Mouse (Mus musculus) lung, embryonic 15.5 days (tissue): ENCODE data around the gene Htr6. TPM values are rescaled to one million over a fixed set of nuclear protein-coding genes. Genes with fewer than 3 reads are reported as not detected.

ENCODE experiments used
- ATAC-seq: fragments of 200-750 bp; cut with Nextera tagmentation; 2 replicates; pipeline ENCODE4 v1.8.0; 2017; ENCODE audit warnings: moderate number of reproducible peaks, borderline replicate concordance; ENCODE audit not compliant: low FRiP score, low TSS enrichment; ENCODE audit errors: extremely low read depth
- H3K27ac ChIP-seq: fragments of 300-500 bp; sonication (generic); 2 replicates; pipeline ENCODE4 v1.5.1; 2015; ENCODE audit warnings: moderate library complexity, mild to moderate bottlenecking, inconsistent platforms
- H3K27me3 ChIP-seq: fragments of 300-500 bp; sonication (generic); 2 replicates; pipeline ENCODE4 v1.6.1; 2015; ENCODE audit warnings: inconsistent platforms
- H3K36me3 ChIP-seq: fragments of 300-500 bp; sonication (generic); 2 replicates; pipeline ENCODE4 v1.6.1; 2015; ENCODE audit warnings: inconsistent platforms
- H3K4me1 ChIP-seq: fragments of 300-500 bp; sonication (generic); 2 replicates; pipeline ENCODE4 v1.6.1; 2015; ENCODE audit warnings: inconsistent platforms
- H3K4me2 ChIP-seq: fragments of 300-500 bp; sonication (generic); 2 replicates; pipeline ENCODE4 v1.6.1; 2015; ENCODE audit warnings: inconsistent platforms, mild to moderate bottlenecking, moderate library complexity
- H3K4me3 ChIP-seq: fragments of 300-500 bp; sonication (generic); 2 replicates; pipeline ENCODE4 v1.5.1; 2015; ENCODE audit warnings: mild to moderate bottlenecking, inconsistent platforms
- H3K9ac ChIP-seq: fragments of 300-500 bp; sonication (generic); 2 replicates; pipeline ENCODE4 v1.6.1; 2015; ENCODE audit warnings: inconsistent platforms
- H3K9me3 ChIP-seq: fragments of 300-500 bp; sonication (generic); 2 replicates; pipeline ENCODE4 v1.6.1; 2016; ENCODE audit warnings: inconsistent platforms
- WGBS: fragments of 180-500 bp; shearing (Covaris S2); methylation state at CpG from one replicate; pipeline ENCODE4 v1.1.7; 2015; 5-methylcytosine and 5-hydroxymethylcytosine counted together
- polyA plus RNA-seq: library from polyadenylated mRNA; unstranded; fragments of >200 nt; fragmentation: Nextera tagmentation; extraction: Ambion mirVana; gene quantifications from 2 replicates; pipeline ENCODE4 v1.2.1, GENCODE M21; 2015

Gene Htr6
- polyA plus RNA-seq, 1 experiment from 2014 or later: not detected

GRCm38 (mm10) chr4:139085337-139085736, 10.0 kb upstream of the Htr6 start:
- Histone ChIP-seq H3K9me3 (no peaks in the 10 kb centered on the region), H3K36me3 (no peaks in the 10 kb centered on the region), H3K27ac (no peak overlapping the region), H3K4me2 (no peak overlapping the region), H3K27me3 (no peaks in the 10 kb centered on the region; the same call in 1 of the 2 replicates), H3K4me3 (no peak overlapping the region), H3K4me1 (peaks cover 24% of the 10 kb centered on the region), H3K9ac (no peak overlapping the region)
- WGBS: 71% methylated on average over 11 of the region's 11 CpGs
- ATAC-seq: no peak

DNA sequence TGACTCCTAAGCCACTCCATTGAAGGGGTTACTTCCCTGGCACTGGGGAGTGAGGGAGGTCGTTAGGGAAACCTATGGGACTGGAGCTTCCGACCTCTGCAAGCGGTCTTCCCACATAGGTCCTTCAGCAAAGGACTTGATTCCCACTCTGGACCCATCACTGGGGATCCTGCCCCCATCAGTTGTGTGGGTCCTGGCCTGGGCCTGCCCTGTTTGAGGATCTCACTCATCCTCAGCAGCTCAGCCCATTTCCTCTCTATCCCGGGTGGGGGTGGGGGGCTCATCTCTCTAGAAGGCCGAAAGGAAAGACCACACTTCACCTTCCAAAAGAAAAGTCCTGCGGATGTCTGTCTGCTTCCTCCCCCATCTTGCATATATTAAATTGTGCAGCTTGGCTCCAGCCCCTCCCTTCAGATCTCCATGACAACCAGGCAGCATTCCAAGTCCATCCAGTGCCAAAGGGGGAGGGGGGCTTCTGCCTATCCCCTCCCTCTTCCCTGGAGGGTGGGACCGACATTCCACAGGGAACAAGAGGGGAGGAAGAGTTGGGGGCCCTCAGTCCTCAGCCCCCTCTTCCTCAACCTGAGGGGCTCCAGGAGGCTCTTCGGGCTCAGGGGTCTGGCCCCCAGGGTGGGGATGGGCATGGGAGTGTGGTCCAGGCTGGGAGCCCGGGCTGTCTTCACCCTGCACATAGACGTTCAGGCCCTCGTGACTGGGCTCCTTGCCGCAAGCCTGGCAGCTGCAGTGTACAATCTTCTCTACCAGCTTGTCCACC, 7.6 kb upstream of the Htr6 start:
- Histone ChIP-seq H3K9ac (no peak overlapping the region), H3K4me2 (no peak overlapping the region; the same call in 1 of the 2 replicates), H3K27ac (no peak overlapping the region), H3K36me3 (no peaks in the 10 kb centered on the region), H3K4me3 (no peak overlapping the region), H3K9me3 (no peaks in the 10 kb centered on the region), H3K4me1 (peaks cover 20% of the 10 kb centered on the region), H3K27me3 (peaks cover 2% of the 10 kb centered on the region; the same call in 1 of the 2 replicates)
- WGBS: 13% methylated on average over 11 of the region's 12 CpGs
- ATAC-seq: peak; percentile 47; the same call in 1 of the 2 replicates

DNA sequence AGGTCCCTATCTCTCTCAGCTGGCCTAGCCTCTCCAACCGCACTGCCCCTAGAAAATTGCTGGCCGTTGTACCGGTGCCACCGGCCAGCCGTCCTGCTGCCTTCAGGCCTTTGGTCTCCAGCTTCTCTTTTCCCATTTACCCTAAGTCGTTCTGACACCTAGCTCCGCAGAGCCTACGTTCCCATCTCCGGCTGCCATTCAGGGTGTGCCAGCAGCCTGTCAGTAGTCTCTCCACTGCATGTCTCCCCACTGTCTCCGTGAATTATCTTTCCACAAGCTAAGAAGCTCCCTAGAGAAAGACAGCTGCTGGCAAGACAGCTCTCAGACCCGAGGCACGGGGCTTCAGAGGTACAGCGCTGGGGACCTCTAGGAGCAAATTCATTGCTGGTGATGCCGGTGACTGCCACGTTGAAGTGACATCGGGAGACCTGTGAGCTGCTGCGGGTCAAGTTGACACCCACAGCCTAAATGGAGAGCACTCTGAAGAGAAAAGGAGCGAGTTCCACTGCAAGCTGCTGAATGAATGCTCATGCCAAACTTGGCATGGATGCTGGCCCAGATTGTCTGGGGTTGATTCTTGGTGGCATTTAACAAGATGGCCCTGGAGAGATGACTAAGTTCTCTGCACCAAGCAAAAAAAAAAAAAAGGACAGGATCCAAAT, 6.0 kb upstream of the Htr6 start:
- Histone ChIP-seq H3K27ac (no peak overlapping the region), H3K4me1 (peaks cover 20% of the 10 kb centered on the region), H3K4me3 (no peak overlapping the region), H3K9me3 (no peaks in the 10 kb centered on the region), H3K4me2 (no peak overlapping the region), H3K36me3 (no peaks in the 10 kb centered on the region), H3K27me3 (peaks cover 18% of the 10 kb centered on the region), H3K9ac (no peak overlapping the region)
- WGBS: 65% methylated on average over 18 of the region's 18 CpGs
- no peak for ATAC-seq

DNA sequence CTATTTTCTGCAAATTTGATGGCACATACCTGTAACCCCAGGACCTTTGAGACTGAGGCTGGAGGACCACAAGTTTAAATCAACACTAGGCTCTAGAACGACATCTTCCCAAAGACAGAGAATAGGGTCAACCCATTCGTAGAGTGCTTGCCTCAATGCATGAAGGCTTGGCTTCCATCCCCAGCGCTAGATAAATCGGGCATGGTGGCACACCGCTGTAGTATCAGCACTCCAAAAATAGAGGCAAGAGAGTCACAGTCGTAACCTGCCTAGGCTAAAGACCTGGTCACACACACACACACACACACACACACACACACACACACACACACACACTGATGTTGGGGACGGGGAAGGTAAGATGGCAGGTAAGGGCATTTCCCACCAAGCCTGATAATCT, 4.9 kb upstream of the Htr6 start:
- H3K4me2 ChIP-seq: no peak overlapping the region
- no peak overlapping the region for H3K4me3 ChIP-seq
- no peak for ATAC-seq
- H3K27ac ChIP-seq: no peak overlapping the region
- H3K9me3 ChIP-seq: no peaks in the 10 kb centered on the region
- no peak overlapping the region for H3K9ac ChIP-seq
- H3K4me1 ChIP-seq: peaks cover 23% of the 10 kb centered on the region
- peaks cover 30% of the 10 kb centered on the region for H3K27me3 ChIP-seq
- H3K36me3 ChIP-seq: no peaks in the 10 kb centered on the region
- WGBS: 92% methylated on average over 7 of the region's 7 CpGs

GRCm38 (mm10) chr4:139079439-139079838, 4.1 kb upstream of the Htr6 start:
- WGBS: 77% methylated on average over 11 of the region's 11 CpGs

DNA sequence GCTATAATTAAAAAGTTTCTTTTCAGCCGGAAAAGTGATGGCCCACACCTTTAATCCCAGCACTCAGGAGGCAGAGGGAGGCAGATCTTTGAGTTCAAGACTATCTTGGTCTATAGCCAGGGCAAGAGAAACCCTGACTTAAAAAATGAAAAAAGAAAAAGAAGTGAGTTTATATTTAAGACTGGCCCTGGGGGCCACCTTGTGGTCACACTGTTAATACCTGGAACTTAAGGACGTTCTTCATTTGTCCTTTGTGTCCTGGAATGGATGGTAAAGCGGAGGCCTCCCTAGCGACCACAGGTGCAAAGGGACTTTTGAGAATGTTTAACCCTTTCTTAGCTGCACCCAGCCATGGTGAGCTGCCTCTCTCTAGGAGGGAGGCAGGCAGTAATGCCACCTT, 3.4 kb upstream of the Htr6 start:
- peaks cover 45% of the 10 kb centered on the region for H3K27me3 ChIP-seq
- ATAC-seq: no peak

More at GRCm38 (mm10) chr4:139079439-139079838, 4.1 kb upstream of the Htr6 start:
- Histone ChIP-seq H3K4me1 (peaks cover 30% of the 10 kb centered on the region), H3K4me3 (no peak overlapping the region), H3K36me3 (no peaks in the 10 kb centered on the region), H3K9ac (no peak overlapping the region), H3K27ac (no peak overlapping the region), H3K27me3 (peaks cover 38% of the 10 kb centered on the region), H3K9me3 (no peaks in the 10 kb centered on the region), H3K4me2 (no peak overlapping the region)
- ATAC-seq: no peak

GRCm38 (mm10) chr4:139078313-139078712, 2.9 kb upstream of the Htr6 start:
- no peak for ATAC-seq
- peaks cover 49% of the 10 kb centered on the region for H3K27me3 ChIP-seq
- 40% methylated on average over 2 of the region's 2 CpGs for WGBS

More for the DNA sequence above, 3.4 kb upstream of the Htr6 start:
- H3K9ac ChIP-seq: no peak overlapping the region
- no peaks in the 10 kb centered on the region for H3K36me3 ChIP-seq
- WGBS: 14% methylated on average over 4 of the region's 4 CpGs
- H3K27ac ChIP-seq: no peak overlapping the region
- no peaks in the 10 kb centered on the region for H3K9me3 ChIP-seq
- H3K4me3 ChIP-seq: no peak overlapping the region
- H3K4me2 ChIP-seq: no peak overlapping the region
- peaks cover 31% of the 10 kb centered on the region for H3K4me1 ChIP-seq

DNA sequence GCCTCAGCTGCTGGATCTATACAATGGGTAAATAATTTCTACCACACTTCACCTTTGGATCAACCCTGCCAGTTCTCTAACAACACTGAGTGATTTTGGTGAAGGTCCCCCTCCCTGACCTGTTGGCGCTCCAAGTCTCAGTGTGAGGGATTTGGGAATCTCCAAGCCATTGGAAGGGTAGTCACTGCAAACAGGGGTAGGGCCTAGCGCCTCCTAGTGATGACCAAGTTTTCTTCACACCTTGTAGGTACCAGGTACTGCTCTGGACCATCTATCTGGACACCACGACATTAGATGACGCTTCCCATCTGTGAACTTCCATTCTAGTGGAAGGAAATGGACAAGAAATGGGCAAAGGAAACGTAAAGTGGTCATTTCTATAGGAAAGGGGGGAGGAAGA, 545 bp upstream of the Htr6 start:
- Histone ChIP-seq H3K36me3 (no peaks in the 10 kb centered on the region), H3K4me1 (peaks cover 16% of the 10 kb centered on the region), H3K4me2 (peak overlapping the region; percentile 97), H3K4me3 (peak overlapping the region; percentile 51), H3K27ac (no peak overlapping the region), H3K9ac (no peak overlapping the region), H3K27me3 (peaks cover 61% of the 10 kb centered on the region), H3K9me3 (no peaks in the 10 kb centered on the region)
- 16% methylated on average over 5 of the region's 5 CpGs for WGBS
- no peak for ATAC-seq

More at GRCm38 (mm10) chr4:139078313-139078712, 2.9 kb upstream of the Htr6 start:
- no peak overlapping the region for H3K27ac ChIP-seq
- H3K9me3 ChIP-seq: no peaks in the 10 kb centered on the region
- no peak overlapping the region for H3K9ac ChIP-seq
- H3K4me3 ChIP-seq: no peak overlapping the region
- peaks cover 27% of the 10 kb centered on the region for H3K4me1 ChIP-seq
- no peaks in the 10 kb centered on the region for H3K36me3 ChIP-seq
- no peak overlapping the region for H3K4me2 ChIP-seq

- Histone ChIP-seq H3K27ac (no peak overlapping the region), H3K9me3 (no peaks in the 10 kb centered on the region), H3K4me1 (peaks cover 15% of the 10 kb centered on the region), H3K27me3 (peaks cover 66% of the 10 kb centered on the region), H3K4me2 (peak overlapping the region; percentile 97), H3K4me3 (peak overlapping the region; percentile 51; the same call in 1 of the 2 replicates), H3K9ac (no peak overlapping the region), H3K36me3 (no peaks in the 10 kb centered on the region)
- ATAC-seq: no peak
- 21% methylated on average over 29 of the region's 29 CpGs for WGBS
These were observed 1.3 kb downstream of the Htr6 start for GRCm38 (mm10) chr4:139074060-139074459.

- no peak overlapping the region for H3K4me2 ChIP-seq
- ATAC-seq: no peak
- no peak overlapping the region for H3K4me3 ChIP-seq
- WGBS: 22% methylated on average over 4 of the region's 4 CpGs
- no peaks in the 10 kb centered on the region for H3K4me1 ChIP-seq
- H3K27ac ChIP-seq: no peak overlapping the region
- H3K9ac ChIP-seq: no peak overlapping the region
- H3K9me3 ChIP-seq: no peaks in the 10 kb centered on the region
- no peaks in the 10 kb centered on the region for H3K36me3 ChIP-seq
- peaks cover 17% of the 10 kb centered on the region for H3K27me3 ChIP-seq
These were observed 7.1 kb downstream of the Htr6 start for GRCm38 (mm10) chr4:139068287-139068686.

DNA sequence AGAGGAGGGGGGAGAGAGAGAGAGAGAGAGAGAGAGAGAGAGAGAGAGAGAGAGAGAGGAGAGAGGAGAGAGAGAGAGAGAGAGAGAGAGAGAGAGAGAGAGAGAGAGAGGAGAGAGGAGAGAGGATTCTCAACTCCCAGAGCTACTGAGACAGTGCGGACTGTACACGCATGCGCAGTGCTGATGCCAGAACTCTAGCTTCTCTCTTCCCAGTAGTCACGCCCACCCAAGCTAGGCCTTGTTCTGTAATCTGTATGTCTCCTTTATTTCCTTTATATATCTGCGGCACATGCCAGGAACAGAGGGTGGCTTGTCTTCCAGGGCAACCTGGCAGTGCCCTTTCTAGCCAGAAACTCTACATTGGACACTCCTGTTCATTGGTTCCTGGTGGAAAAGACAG, 10.5 kb downstream of the Htr6 start:
- H3K9ac ChIP-seq: no peak overlapping the region
- WGBS: 88% methylated on average over 5 of the region's 5 CpGs
- no peak overlapping the region for H3K27ac ChIP-seq
- no peaks in the 10 kb centered on the region for H3K9me3 ChIP-seq
- ATAC-seq: no peak
- no peak overlapping the region for H3K4me2 ChIP-seq
- H3K27me3 ChIP-seq: no peaks in the 10 kb centered on the region; the same call in 1 of the 2 replicates
- no peaks in the 10 kb centered on the region for H3K4me1 ChIP-seq
- H3K4me3 ChIP-seq: no peak overlapping the region
- H3K36me3 ChIP-seq: no peaks in the 10 kb centered on the region

GRCm38 (mm10) chr4:139059569-139059968, 15.8 kb downstream of the Htr6 start:
- no peak overlapping the region for H3K4me2 ChIP-seq
- no peaks in the 10 kb centered on the region for H3K36me3 ChIP-seq
- no peaks in the 10 kb centered on the region for H3K9me3 ChIP-seq
- ATAC-seq: no peak
- 6% methylated on average over 7 of the region's 7 CpGs for WGBS
- H3K4me3 ChIP-seq: no peak overlapping the region
- no peak overlapping the region for H3K9ac ChIP-seq
- no peaks in the 10 kb centered on the region for H3K4me1 ChIP-seq
- no peaks in the 10 kb centered on the region for H3K27me3 ChIP-seq
- no peak overlapping the region for H3K27ac ChIP-seq
